Mouse (Mus musculus) kidney, adult 10 weeks (tissue): ENCODE measurements around the gene Adat1. TPM values are rescaled to one million over a fixed set of nuclear protein-coding genes. Genes with fewer than 3 reads are reported as not detected.

Experiments used
- polyA plus RNA-seq: library from polyadenylated mRNA; stranded (reverse); fragments of 350-450 nt; fragmentation: Illumina TruSeq; extraction: RNeasy Lipid Tissue Mini Kit (QIAGEN cat#74804); gene quantifications from one replicate; pipeline ENCODE4 v1.2.3, GENCODE M21; 2014; ENCODE audit warnings: low read depth, low replicate concordance

The Adat1 gene
- 1.6 TPM for polyA plus RNA-seq

DNA sequence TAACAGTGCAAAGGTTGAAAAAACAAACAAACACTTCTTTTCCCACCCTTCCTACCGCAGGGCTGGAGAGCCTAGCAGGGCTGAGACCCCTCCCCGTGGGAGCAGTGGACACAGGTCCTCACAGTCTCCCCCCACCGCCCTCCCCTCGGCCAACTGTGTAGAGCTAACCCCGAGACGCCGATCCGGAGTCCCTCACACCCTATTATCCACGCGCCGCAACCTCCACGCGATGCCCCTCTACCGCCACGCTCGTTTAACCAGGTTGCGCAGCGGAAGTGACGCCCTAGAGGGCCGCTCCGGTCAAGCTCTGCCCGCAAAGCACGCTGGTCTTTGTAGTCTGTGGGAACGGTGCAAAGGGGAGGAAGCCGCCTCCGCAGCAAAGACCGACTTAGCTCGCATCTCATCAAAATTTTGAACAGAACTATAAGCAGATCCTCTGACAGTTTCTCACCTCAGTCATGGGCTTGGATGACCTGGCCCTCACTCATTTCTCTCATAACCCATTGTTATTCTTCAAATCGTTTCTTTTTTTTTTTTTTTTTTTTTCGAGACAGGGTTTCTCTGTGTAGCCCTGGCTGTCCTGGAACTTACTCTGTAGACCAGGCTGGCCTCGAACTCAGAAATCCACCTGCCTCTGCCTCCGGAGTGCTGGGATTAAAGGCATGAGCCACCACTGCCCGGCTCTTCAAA, at the start of gene Adat1:
Gene Adat1, minus strand, starts transcription at position 290 of the 690 bp plus-strand sequence.

DNA sequence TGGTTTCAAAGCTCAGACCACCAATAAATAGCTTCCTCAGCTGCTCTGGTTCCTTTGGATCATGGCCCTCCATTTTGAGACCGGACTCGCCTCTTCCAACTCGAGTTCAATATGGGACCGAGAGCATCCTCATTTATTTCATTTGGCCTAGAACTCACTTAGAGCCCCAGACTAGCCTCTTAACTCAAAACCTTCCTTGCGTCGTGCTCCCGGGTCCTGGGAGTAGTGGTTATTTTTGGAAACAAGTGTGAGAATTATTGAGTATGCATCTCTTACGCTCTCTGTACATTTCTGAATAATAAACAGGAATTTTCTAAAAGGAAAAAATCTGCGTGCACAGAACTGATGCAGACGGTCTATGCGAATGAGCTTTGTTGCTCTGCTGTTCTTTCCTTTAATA, 22.8 kb upstream of the Adat1 start, which contains the start of gene Gm6793:
Gene Gm6793, minus strand, starts transcription at position 101 of the 400 bp plus-strand sequence.

DNA sequence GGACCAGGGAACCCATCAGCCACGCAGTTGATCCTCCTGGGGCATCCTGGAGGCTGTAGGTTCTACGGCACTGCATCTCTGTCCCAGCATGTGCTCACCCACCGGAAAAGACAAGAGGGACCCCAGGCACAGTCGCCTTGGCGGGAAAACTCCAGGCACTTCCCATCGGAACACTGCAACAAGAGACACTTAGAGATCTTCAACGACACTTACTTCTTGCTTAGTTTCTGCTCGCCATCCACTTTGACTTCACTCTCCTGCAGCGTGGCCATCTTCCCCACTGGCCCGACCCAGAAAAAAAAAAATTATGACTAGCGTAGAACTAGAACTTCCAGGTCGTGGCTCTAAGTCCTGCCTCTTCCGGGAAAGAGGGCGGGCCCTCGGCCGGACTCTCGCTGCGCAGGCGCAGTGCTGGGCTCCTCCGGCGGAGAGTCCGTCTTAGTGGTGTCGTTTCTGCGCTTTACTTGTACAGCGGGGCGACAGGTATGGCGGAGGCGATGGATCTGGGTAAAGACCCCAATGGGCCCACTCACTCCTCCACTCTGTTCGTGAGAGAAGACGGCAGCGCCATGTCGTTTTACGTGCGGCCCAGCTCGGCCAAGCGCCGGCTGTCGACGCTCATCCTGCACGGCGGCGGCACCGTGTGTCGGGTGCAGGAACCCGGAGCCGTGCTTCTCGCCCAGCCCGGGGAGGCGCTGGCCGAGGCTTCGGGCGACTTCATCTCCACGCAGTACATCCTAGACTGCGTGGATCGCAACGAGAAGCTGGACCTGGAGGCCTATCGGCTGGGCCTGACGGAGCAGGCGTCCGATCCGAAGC, 19.1 kb upstream of the Adat1 start, which contains the start of the genes Kars and Terf2ip:
Gene Kars, minus strand, starts transcription at position 327 of the 819 bp plus-strand sequence.
Gene Terf2ip, plus strand, starts transcription at position 402 of the 819 bp plus-strand sequence.

DNA sequence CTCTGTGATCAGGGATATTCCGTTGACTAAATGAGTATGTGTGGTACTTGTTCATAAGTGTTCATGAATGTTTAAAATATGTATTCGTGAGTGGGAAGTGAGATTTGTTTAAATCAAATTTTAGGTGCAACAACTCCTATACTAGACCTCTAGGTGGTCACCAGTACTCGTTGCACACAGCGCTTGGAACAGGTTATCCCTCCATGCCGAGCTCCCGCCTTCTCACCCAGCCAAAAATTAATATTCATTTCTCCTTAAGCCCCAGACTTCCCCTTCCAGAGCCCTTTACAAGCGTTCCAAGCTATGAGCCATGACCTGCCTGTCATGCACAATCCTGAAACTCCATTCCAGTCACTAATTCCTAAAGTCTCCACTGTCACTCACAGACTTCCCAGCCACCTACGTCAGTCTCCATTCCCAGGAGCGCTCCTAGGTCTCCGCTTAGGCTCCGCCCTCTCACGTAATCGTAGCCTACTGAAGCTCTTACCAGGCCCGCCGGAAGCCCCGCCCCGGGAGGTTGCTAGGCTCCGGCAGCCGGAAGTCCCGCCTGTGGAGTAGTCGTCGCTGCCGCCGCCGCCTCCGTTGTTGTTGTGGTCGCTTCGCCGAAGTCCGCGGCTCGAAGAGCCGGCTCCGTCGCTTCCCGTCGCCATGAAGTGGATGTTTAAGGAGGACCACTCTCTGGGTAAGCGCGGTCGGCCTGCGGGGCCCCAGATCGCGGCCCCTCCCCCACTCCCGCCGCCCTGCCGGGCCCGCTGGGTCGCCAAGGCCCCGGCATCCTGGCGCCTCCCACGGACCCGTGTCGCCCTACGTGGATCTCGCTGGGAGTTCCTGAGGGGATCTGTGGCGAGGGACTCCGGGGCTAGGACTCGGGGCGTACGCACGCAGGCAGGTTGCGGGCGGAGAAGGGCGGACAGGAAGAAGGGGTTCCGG, 51.7 kb downstream of the Adat1 start, which contains the start of gene Gabarapl2:
Gene Gabarapl2, plus strand, starts transcription at position 533 of the 930 bp plus-strand sequence.

DNA sequence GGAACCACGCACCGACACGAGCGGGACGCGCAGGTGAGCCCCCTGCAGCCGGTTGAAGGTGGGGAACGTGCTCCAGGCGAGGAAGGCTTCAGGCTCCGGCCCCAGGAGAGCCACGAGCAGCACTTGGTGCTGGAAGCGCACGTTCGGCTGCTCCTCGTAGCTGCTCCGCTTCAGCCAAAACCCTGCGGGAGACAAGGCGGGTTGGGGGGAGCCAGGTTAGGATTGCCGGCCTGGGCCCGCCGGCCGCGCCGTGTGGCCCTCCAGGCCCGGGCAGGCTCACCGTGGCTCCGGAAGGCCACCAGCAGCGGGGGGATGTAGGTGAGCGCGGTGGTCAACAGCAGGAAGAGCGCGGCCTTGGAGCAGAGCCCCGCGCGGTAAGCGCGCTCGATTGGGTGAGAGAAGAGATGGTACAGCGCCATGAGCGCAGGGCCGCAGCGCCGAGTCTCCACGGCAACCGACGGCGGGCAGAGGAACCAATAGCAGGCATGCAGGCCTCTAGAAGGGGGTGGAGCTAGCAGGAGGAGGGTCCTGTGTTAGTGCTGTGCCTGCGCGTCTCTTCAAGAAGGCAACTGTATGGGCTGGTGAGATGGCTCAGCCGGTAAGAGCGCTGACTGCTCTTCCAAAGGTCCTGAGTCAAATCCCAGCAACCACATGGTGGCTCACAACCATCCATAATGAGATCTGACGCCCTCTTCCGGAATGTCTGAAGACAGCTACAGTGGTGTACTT, 58.6 kb downstream of the Adat1 start, which contains the start of gene Tmem231:
Gene Tmem231, minus strand, starts transcription at position 534 of the 729 bp plus-strand sequence.

Other genes with a start within 250 kb of the Adat1 start
- gene Bcar1, start 248.5 kb downstream of the Adat1 start, polyA plus RNA-seq = 0.40 TPM
- gene Cfdp1, start 138.0 kb downstream of the Adat1 start, polyA plus RNA-seq = 158 TPM
- gene Tmem170, start 115.6 kb downstream of the Adat1 start, polyA plus RNA-seq = 23.0 TPM
- gene Chst5, start 81.9 kb downstream of the Adat1 start, polyA plus RNA-seq = not detected
- gene Tmem231, start 58.4 kb downstream of the Adat1 start, polyA plus RNA-seq = 4.5 TPM
- gene Gabarapl2, start 51.6 kb downstream of the Adat1 start, polyA plus RNA-seq = 182 TPM
- 27.5 TPM for gene Kars, start 19.0 kb upstream of the Adat1 start, polyA plus RNA-seq
- gene Terf2ip, start 19.1 kb upstream of the Adat1 start, polyA plus RNA-seq = 26.5 TPM
- gene Gm6793, start 22.7 kb upstream of the Adat1 start, polyA plus RNA-seq = not detected